Mouse (Mus musculus) ES-E14 (cell line): ENCODE measurements around the gene Cops7a.

Experiments
- CHD2 ChIP-seq: IDR thresholded peaks from 2 replicates; pipeline ENCODE4 v1.6.1; 2014; ENCODE audit warnings: mild to moderate bottlenecking, low read depth, low read length, inconsistent platforms
- HCFC1 ChIP-seq: IDR thresholded peaks from 2 replicates; pipeline ENCODE4 v1.6.1; 2012; ENCODE audit warnings: low read length, inconsistent platforms, borderline replicate concordance; ENCODE audit not compliant: insufficient read depth
- ZC3H11A ChIP-seq: IDR thresholded peaks from 2 replicates; pipeline ENCODE4 v1.6.1; 2012; ENCODE audit warnings: low read depth, mild to moderate bottlenecking, inconsistent platforms, low read length, borderline replicate concordance

- TF ChIP-seq ZC3H11A, result no peak
- no peak for TF ChIP-seq HCFC1
- TF ChIP-seq CHD2, result no peak
Measured at GRCm38 (mm10) chr6:125005086-125005485, 39.7 kb upstream of the Cops7a start.
